Mouse (Mus musculus) A20 (cell line): ENCODE measurements around the gene Ube2g1.
"Not testable (repeated sequence)": the region's sequence is repeated elsewhere in the genome, so short reads cannot be mapped to it uniquely, and the experiment has no call there.

Experiments
- DNase-seq: peaks from one replicate; pipeline ENCODE4 v3.0.0-alpha.2; 2011; ENCODE audit warnings: low read depth, low spot score

Ube2g1 gene

DNA sequence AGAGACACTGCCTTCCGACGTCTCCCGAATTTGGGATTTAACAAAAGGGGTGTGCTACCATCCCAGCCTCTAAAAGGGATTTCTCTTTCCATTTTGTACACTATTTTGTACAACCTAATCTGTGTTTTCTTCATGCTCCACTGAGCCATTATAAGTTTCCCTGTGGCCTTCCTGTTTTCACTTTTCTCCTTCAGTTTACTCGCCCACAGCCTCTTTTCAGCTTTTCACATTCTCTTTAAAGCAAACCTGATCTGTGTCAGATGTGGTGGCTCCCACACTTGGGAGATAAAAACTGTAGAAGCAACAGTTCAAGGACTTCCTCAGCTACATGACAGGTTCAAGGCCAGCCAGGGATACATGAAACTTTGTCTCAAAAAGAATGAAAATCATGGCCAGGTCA, 85.3 kb downstream of the Ube2g1 start:
- no peak for DNase-seq

DNA sequence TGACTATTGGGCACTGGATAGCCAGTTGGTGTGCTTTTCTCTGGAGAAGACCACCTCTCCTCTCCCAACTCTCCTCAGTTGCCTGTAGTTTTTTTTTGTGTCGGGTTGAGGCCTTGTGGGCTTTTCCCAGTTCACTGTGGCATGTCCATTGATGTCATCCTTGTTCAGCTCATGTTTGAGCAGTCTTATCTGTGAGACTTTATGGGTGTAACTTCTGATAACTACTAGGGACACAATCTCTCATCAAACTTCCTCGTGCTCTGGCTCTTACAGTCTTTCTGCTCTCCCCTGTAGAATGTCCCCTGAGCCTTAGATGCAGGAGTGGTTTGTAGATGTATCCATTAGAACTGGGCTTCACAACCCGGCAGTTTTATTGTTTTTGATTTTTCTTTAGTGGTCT, 87.9 kb downstream of the Ube2g1 start:
- DNase-seq: no peak

DNA sequence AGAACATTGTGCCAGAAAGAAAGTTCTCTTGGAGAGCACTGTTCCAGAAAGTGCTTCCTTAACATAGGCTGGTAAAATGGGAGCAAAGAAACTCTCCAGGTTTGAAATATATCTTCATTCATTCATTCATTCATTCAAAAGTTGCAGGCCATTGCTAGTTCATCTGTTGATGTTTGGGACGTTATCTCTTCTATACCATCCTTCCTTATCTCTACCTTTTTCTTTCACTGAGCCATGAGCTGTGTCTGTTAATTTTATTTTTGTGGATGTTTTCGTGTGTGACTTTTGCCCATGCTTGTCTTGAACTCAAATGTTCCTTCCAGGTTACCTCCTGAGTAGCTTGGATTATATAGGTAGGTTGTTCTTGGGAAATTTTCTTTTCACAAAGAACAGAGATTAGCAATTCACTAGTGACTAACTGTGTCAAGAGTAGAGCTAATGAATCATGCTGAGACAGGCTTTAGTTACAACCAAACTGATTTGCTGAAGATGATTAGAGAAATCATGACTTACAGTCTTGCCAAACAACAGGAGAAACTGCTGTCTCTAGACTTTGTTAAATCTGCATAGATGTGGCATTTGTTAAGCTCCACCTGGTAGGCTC, 89.4 kb downstream of the Ube2g1 start:
- DNase-seq: no peak

DNA sequence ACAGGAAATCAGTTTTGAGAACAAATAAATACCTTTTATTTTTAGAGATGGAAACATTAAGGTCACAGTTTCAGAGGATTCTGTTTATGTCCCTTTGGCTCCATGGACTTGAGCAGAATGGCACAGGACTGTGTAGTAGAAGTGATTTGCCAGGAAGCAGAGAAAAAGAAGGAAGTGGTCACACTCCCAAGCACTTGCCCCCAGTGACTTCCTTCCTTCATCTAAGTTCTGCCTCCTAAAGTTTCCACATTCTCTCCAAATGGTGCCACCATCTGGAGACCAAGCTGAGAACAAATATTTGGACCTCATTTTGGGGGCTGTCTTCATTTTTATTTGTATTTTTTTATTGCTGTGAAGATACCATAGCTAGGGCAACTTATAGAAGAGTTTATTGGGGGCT, 90.2 kb downstream of the Ube2g1 start:
- DNase-seq: no peak

DNA sequence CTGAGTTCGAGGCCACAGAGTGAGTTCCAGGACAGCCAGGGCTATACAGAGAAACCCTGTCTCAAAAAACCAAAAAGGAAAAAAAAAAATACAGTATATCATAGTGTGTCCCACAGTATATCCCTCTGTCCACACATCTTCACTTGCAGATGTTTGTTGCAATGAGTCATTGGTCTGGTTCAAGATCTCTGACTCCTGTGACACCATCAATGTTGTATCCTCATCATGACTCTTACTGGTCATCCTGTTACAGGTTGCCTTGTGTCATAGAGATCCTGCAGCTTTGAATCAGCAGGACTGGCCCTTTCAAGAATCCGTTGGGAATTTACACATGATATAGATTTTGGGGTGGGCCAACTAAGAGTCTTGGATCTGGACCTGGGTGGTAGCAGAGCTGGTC, 98.0 kb downstream of the Ube2g1 start:
- not testable (repeated sequence) for DNase-seq

DNA sequence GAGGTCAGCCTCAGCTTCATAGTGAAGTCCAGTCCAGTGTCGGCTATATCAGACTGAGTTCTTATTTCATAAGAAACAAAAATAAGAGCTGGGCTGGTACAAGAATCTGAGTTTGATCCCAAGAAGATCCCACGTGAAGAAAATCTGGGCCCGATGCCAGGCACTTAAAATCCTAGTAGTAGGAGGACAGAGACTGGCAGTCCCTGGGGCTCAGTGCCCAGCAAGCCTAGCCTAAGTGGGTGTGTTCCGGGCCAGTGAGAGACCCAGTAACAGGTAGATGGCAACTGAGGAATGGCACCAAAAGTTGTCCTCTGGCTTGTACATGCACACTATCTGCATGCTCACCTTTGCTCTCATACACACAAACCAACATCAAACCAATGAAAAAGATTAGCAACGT, 105.6 kb downstream of the Ube2g1 start:
- DNase-seq: no peak

DNA sequence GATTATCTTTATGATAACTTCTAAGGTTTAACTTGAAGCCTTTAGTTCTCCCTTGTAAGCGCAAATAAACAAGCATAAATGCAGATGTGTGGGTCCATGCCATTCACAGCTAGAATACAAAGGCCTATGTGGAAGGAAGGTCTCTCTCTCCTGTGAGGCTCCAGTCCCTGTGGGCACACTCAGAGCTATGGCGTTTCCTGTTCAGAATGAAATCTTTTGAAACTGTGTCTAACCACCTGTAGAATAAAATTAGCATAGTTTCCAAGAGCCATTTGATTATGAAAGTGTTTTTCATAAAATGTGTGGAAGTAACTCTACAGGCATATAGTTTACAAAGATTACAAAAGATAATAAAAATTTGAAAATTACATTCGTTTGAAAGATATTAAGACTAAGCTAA, 111.1 kb downstream of the Ube2g1 start:
- no peak for DNase-seq

DNA sequence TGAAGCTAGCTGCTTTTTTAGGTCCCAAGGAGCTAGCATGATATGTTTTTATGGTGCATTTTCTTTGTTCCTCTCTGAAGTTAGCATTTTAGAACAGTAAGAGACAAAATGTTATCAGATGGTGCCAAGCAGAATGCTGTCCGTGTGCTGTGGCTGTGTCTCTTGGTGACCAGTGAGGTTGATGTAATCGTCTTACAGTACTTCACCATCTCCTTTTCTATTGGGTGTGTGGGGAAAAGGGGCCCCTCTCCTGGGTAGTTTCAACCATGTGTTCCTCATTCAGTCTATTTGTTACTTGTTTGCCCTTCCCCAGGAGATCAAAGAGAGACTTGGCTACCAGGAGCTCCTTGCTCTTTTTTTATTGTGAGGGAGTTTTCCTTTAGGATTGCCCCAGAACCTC, 116.1 kb downstream of the Ube2g1 start:
- no peak for DNase-seq

DNA sequence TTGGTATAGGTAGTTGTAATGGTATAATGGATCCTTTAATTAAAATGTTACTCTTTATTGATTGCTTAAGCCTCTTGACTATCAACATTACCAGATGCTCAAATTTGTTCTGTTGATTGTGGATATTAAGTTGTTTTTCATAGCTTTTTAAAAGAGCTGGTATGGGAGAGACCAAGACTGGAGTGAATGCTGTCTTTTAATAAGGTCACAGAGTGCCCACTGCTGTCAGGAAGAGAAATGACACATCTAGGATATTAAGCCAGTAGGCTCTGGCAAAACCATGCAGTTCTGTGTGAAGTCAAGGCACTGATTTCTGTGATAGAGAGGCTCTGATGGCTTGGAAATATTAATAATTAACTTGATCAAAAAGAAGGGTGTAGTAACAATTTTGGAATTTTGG, 116.8 kb downstream of the Ube2g1 start:
- peak; percentile 48 for DNase-seq

DNA sequence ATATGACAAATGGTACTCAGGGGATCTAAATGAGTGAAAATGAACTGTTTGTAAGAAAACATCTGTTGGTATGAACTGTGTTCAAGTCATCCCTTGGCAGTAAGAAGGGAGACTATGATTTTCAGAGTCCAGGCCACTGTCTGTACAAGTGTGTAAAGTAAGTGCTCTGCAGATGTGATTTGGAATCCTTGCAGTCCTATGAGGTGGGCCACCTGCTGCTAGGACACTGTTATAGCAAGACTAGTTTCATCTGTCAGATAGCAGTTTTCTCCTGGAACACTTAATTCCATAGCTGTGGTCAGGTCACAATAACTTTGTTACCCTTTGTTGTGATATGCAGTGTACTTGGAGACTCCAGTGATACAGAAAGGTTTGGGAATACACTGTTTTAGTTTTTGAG, 118.9 kb downstream of the Ube2g1 start:
- DNase-seq: peak; percentile 34

DNA sequence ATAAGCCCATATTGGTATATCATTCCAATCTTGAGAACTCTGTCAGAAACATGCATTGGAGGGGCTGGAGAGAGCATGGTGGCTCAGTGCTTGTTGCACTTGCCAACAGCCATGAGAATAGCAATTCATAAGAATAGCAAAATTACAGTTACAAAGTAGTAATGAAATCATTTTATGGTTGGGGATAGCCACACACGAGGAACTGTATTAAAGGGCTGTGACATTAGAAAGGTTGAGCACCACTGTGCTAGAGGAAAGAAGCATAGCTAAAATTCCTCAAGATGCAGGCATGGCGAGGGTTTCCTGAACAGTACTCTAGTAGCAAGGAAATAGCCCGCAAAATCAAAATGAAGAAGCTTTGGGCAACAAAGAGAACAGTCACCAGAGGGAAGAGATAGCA, 126.7 kb downstream of the Ube2g1 start:
- DNase-seq: no peak

DNA sequence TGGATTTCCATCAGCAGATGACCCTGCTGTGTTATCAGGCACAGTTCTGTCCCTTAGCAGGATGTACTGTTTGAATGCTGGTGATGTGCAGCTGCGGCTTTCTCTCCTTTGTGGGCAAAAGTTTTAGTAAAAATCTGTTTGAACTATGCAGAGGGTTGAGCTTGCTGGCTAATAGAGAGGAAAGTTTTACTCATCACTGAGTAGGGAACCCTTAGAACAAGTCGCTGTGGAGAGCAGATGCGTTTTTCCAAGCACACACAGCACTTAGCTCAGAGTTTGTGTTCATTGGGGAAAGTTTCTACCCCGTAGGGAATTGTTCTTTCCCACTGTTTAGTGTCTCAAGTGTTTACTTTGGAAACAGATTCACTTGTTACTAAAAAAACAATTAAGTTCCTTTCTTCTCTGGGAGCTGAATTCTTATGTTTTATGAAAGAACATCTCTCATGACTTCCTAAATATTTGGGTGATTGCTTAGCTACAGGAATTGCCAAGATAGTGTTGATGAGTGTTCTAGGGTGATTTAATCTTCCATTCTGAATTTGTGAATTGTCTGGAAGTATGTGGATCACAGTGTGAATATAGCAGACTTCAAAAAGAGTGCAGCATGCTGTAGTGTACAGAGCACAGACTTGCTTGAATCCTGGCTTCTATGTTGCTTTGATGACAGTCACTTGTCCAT, 127.9 kb downstream of the Ube2g1 start:
- no peak for DNase-seq

DNA sequence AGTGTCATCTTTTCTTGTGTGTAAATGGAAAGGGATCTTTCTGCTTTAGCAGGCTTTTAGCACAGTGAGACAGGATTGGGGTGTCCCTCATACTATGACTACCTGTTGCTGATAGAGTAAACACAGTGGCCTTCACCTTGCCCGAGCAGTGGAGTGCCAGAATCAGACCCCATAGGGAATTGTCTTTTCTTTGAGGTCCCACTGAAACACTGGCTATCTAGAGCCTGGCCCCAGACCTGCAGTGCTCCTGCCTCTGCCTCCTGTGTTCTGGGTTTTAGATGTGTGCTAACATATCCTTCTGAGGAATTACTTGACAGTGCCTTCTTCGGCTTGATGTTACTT, 128.4 kb downstream of the Ube2g1 start:
- DNase-seq: no peak
